Mouse (Mus musculus) spleen, adult 2 months (tissue): ENCODE results near the gene Tut7. TPM values are rescaled to one million over a fixed set of nuclear protein-coding genes. Genes with fewer than 3 reads are reported as not detected.
A peak's percentile ranks its signal among the peaks of the same experiment; 100 is the strongest.

ENCODE experiments used
- DNase-seq, 2 experiments: peaks; one replicate each; pipeline versions ENCODE4 v3.0.0 to v3.0.0-alpha.2; 2012 to 2021; ENCODE audit warnings: low spot score in 2 of 2, low read depth in 1 of 2
- H3K27ac ChIP-seq: fragments of 200-500 bp; 2 replicates; pipeline ENCODE4 v1.5.1; 2012; ENCODE audit warnings: low read length, inconsistent platforms; ENCODE audit not compliant: insufficient read depth
- H3K27me3 ChIP-seq: fragments of 200-500 bp; 2 replicates; pipeline ENCODE4 v1.6.1; 2012; ENCODE audit warnings: mild to moderate bottlenecking, moderate library complexity, low read length, inconsistent platforms; ENCODE audit not compliant: control insufficient read depth, insufficient read depth
- H3K36me3 ChIP-seq: fragments of 200-500 bp; 2 replicates; pipeline ENCODE4 v1.6.1; 2012; ENCODE audit warnings: mild to moderate bottlenecking, low read length, inconsistent platforms; ENCODE audit not compliant: control insufficient read depth, insufficient read depth
- H3K4me1 ChIP-seq: fragments of 200-500 bp; 2 replicates; pipeline ENCODE4 v1.6.1; 2011; ENCODE audit warnings: inconsistent platforms; ENCODE audit not compliant: control insufficient read depth, insufficient read depth, insufficient read length
- H3K4me3 ChIP-seq: fragments of 200-500 bp; 2 replicates; pipeline ENCODE4 v1.5.1; 2011; ENCODE audit warnings: mild to moderate bottlenecking, inconsistent platforms; ENCODE audit not compliant: insufficient read depth, insufficient read length; ENCODE audit errors: extremely low read depth
- CTCF ChIP-seq: fragments of 200-500 bp; IDR thresholded peaks from 2 replicates; pipeline ENCODE4 v1.5.1; 2011; ENCODE audit warnings: mild to moderate bottlenecking, inconsistent platforms; ENCODE audit not compliant: insufficient read depth, insufficient read length, insufficient replicate concordance; ENCODE audit errors: extremely low read depth
- POLR2A ChIP-seq: fragments of 200-500 bp; IDR thresholded peaks from 2 replicates; pipeline ENCODE4 v1.6.1; 2011; ENCODE audit warnings: low read depth, low read length, inconsistent platforms
- WGBS: fragments of 180-500 bp; shearing (Covaris S2); methylation state at CpG from one replicate; pipeline ENCODE4 v1.1.7; 2018; 5-methylcytosine and 5-hydroxymethylcytosine counted together
- polyA plus RNA-seq: library from polyadenylated mRNA; depleted of rRNA; stranded (reverse); fragments of >200 nt; gene quantifications from 2 replicates; pipeline ENCODE4 v1.2.3, GENCODE M21; 2012; rRNA removed

Gene Tut7
- polyA plus RNA-seq, result 21.2 and 22.2 TPM in 2 replicates

DNA sequence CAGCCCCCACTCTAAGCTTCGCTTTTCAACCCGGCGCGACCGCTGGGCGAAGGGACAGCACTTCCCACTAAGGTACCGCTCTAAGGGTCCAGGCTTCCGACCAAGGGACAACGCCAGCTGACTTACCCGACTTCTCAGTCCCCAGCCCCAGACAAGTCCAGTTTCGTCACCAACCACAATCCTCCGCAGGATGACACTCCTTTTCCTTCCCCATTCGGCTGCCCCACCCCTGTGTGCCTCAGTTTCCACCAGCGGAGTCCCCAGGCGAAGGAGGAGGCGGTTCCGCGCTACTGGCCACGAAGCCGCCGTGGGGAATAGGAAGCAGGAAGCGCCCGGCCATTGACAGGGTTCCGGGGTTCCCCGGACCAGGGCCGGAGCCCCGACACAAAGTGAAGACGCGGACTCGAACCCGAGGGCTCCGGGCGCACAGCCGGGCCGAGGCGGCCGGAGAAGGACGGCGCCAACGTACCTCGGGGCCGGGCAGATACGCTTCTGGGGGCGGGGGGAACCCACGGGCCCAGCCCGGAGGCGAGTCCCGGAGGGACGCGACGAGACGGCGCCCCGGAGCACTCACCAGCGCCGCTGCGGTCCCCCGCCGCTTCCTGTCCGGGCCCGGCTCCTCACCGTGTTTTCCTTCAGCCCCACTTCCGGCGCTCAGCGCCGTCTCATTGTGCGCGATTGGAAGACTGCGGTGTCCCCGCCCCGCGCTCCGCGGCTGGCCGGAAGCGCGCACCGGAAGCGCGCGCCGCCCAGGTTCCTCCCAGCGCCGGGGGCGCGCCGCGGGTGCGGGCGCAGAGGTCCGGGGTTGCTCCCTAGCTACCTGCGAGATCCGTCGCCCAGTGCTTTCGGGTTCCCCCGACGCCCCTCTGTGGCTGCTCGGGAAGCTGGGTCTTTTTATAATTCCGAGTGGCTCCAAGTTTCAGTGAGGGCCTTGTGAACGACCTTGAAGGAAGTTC lies at the start of gene Tut7:
Tut7 (minus strand) TSS at position 641 of the 956 bp plus-strand sequence.
- H3K27me3 ChIP-seq, result no peaks in the 10 kb centered on the region
- WGBS, result under 1% methylated on average over 100 of the region's 100 CpGs
- peak; percentile 89 to 91 for DNase-seq
- peaks cover 9% of the 10 kb centered on the region for H3K4me1 ChIP-seq
- peak; percentile 76 for TF ChIP-seq POLR2A
- TF ChIP-seq CTCF, result no peak
- peaks cover 3% of the 10 kb centered on the region; the same call in 1 of the 2 replicates for H3K36me3 ChIP-seq
- peak within 1 kb of the TSS; percentile 98 for H3K27ac ChIP-seq
- H3K4me3 ChIP-seq, result peak within 1 kb of the TSS; percentile 97

DNA sequence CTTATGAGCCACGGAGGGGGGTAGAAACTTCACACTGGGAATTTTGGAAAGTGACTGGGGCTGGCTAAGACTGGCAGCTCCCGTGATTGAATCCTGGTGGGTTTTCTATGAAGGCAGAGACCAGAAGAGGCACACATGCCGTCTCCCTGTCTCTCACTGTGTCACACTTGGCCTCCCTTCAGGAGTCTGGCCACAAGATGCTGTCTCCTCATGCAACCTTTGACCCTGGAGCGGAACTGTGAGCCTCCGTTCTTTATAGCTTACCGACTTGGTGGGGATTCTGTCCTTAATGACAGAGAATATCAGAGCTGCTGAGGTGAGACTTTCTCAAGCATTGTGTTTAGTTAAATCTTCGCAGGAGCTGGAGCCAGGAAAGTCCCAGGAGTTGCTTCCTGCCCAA lies 49.5 kb upstream of the Tut7 start:
- Histone ChIP-seq H3K36me3 (no peaks in the 10 kb centered on the region), H3K4me3 (no peak overlapping the region), H3K4me1 (no peaks in the 10 kb centered on the region), H3K27me3 (no peaks in the 10 kb centered on the region), H3K27ac (no peak overlapping the region)
- 91% methylated on average over 7 of the region's 7 CpGs for WGBS
- no peak for TF ChIP-seq POLR2A
- TF ChIP-seq CTCF, result no peak
- no peak for DNase-seq

DNA sequence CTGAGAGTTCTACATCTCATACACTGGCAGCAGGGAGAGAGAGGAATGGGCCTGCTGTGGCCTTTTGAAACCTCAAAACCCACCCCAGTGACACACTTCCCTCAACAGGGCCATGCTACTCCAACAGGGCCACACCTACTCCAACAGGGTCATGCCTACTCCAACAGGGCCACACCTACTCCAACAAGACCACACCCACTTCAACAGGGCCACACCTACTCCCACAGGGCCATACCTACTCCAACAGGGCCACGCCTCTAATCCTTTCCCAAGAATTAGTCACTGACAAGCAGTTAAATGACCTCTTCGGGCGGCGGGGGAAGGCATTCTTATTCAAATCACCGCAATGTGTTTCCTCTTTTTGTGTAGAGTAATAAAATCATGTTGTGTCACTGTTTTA lies 47.1 kb upstream of the Tut7 start:
- DNase-seq, result no peak
- H3K4me3 ChIP-seq, result no peak overlapping the region
- H3K27me3 ChIP-seq, result no peaks in the 10 kb centered on the region
- TF ChIP-seq POLR2A, result no peak
- TF ChIP-seq CTCF, result no peak
- no peaks in the 10 kb centered on the region for H3K36me3 ChIP-seq
- H3K4me1 ChIP-seq, result no peaks in the 10 kb centered on the region
- H3K27ac ChIP-seq, result no peak overlapping the region
- WGBS, result 88% methylated on average over 5 of the region's 5 CpGs

DNA sequence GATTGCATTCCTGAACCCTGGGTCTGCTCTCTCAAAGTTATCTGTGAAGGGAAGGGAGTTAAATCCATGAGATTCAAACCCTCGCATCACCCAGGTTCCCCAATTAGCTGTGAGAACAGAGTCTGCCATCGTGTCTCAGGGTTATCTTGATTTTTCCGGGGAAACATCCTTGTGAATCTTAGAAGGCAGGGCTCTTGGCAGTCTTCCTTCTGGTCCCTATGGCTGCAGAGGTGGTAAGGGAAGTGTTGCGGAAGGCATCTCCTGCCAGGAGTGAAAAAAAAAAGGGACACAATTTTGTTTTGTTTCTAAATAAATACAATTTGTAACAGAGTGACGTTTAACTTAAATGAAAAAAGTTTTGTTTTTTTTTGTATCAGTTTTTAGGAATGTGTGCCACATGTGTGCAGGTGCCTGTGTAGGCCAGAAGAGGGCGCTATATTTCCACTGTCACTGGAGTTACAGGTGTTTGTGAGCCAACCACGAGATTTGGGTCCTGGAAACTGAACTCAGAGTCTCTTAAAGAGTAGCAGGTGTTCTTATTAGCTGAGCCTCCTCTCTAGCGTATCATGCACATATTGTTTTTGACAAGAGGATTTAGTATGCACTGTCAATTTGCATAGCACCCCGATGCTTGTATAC lies 45.2 kb upstream of the Tut7 start:
- 84% methylated on average over 9 of the region's 9 CpGs for WGBS
- Histone ChIP-seq H3K4me1 (no peaks in the 10 kb centered on the region), H3K4me3 (no peak overlapping the region), H3K36me3 (no peaks in the 10 kb centered on the region), H3K27me3 (no peaks in the 10 kb centered on the region; the same call in 1 of the 2 replicates), H3K27ac (no peak overlapping the region)
- no peak for TF ChIP-seq CTCF
- TF ChIP-seq POLR2A, result no peak
- no peak for DNase-seq

DNA sequence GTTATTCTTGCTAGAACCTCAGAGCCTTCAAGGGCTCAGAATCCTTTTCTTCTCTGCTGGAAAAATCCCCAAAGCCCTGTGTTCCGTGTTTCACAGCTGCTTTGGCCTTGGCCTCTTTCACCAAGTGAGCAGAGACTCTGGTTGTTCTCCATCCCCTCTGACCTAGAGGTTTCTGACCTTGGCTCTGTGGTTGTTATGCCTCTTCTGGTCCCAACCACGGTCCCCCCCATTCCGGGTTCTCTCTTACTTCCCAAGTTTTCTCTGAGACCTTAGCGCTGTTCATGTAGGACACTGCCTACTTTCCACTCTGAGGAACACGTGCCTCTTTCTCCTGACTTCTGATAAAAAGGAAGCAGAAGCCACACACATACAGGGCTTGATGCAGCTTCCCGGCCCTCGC lies 44.2 kb upstream of the Tut7 start:
- DNase-seq, result no peak
- 66% methylated on average over 7 of the region's 7 CpGs for WGBS
- Histone ChIP-seq H3K27me3 (no peaks in the 10 kb centered on the region; the same call in 1 of the 2 replicates), H3K4me1 (no peaks in the 10 kb centered on the region), H3K27ac (no peak overlapping the region), H3K4me3 (no peak overlapping the region), H3K36me3 (no peaks in the 10 kb centered on the region)
- no peak for TF ChIP-seq POLR2A
- TF ChIP-seq CTCF, result no peak

DNA sequence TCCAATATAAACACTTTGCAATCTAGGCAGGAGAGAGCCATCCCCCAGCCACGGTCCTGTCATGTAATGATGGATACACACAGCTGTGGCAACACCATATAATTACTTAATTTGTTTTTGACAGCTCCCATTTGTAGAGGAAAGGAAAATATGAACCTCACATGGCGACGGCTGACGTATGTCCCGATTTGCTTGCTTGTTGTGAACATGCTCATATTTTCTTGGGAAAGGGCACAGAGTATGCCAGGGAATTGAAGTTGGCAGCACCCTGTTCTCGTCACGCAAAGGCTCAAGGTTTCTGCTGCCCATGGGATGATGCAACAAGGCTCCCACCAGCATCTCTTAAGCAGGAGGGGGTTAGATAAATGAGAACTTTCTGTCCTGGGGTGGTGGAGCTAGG lies 36.6 kb upstream of the Tut7 start:
- 91% methylated on average over 7 of the region's 7 CpGs for WGBS
- Histone ChIP-seq H3K27me3 (no peaks in the 10 kb centered on the region), H3K4me3 (no peak overlapping the region), H3K36me3 (no peaks in the 10 kb centered on the region), H3K27ac (no peak overlapping the region), H3K4me1 (no peaks in the 10 kb centered on the region)
- no peak for TF ChIP-seq CTCF
- TF ChIP-seq POLR2A, result no peak
- DNase-seq, result no peak
